Comparison of ENCODE assay signal across 8 mouse cellular contexts in genomic region chr5:125245534-125246151, GRCm38 (mm10).
DNase-seq lines count a peak whose midpoint lies in the region; ATAC-seq lines count a peak whose summit lies in the region.

No protein-coding gene starts in this region.

- peak overlapping the region; percentile 55 for H3K4me2 ChIP-seq in lung, embryonic 15.5 days

- peak; percentile 44 for ATAC-seq in lung, embryonic 15.5 days (ENCODE audit: borderline replicate concordance, extremely low read depth, low FRiP score, low TSS enrichment)
- no peak for ATAC-seq in megakaryocyte-erythroid progenitor cell, adult 5-6 weeks (replicated peaks; ENCODE audit: low FRiP score, low TSS enrichment, poor library complexity, severe bottlenecking)

- DNase-seq in thymus, postnatal 0 days (ENCODE audit: low spot score) = peak; percentile 50
- no peak for DNase-seq in thymus, postnatal 36 days
- peak; percentile 82 for DNase-seq in embryo, embryonic 11 days
- peak; percentile 60 to 66 for DNase-seq in heart, adult 9 months (ENCODE audit: low spot score in 2 of 2)
- peak; percentile 42 to 45 for DNase-seq in kidney, adult 8-10 months
- DNase-seq in right cerebral cortex, adult 18-20 months = peak; percentile 77

- H3K4me1 ChIP-seq in lung, embryonic 15.5 days = peaks cover 21% of the 10 kb centered on the region; the same call in 1 of the 2 replicates

- peak overlapping the region; percentile 19 for H3K4me3 ChIP-seq in lung, embryonic 15.5 days

- peaks cover 4% of the 10 kb centered on the region; the same call in 1 of the 2 replicates for H3K27me3 ChIP-seq in lung, embryonic 15.5 days

- 7% methylated on average over 27 of the region's 27 CpGs for WGBS in lung, embryonic 15.5 days

- no peaks in the 10 kb centered on the region for H3K36me3 ChIP-seq in lung, embryonic 15.5 days

- H3K9ac ChIP-seq in lung, embryonic 15.5 days = peak overlapping the region; percentile 13; the same call in 1 of the 2 replicates

- no peaks in the 10 kb centered on the region for H3K9me3 ChIP-seq in lung, embryonic 15.5 days

- H3K27ac ChIP-seq in lung, embryonic 15.5 days = no peak overlapping the region

Comparison
In these comparisons a context has a peak if more than half of its experiments do, and no peak if none do; other contexts are left out.
1. DNase-seq: peak in thymus, postnatal 0 days (single experiment), embryo, embryonic 11 days (single experiment), heart, adult 9 months (2 of 2), kidney, adult 8-10 months (2 of 2) and right cerebral cortex, adult 18-20 months (single experiment); none in thymus, postnatal 36 days (0 of 2).